Mouse (Mus musculus) urinary bladder, adult 18-20 months (tissue): ENCODE data around the gene Tspan9.

Experiments
- DNase-seq, 2 experiments: peaks; one replicate each; pipeline ENCODE4 v3.0.0; 2022; ENCODE audit warnings: low spot score in 2 of 2, mixed read lengths in 2 of 2

The Tspan9 gene

DNA sequence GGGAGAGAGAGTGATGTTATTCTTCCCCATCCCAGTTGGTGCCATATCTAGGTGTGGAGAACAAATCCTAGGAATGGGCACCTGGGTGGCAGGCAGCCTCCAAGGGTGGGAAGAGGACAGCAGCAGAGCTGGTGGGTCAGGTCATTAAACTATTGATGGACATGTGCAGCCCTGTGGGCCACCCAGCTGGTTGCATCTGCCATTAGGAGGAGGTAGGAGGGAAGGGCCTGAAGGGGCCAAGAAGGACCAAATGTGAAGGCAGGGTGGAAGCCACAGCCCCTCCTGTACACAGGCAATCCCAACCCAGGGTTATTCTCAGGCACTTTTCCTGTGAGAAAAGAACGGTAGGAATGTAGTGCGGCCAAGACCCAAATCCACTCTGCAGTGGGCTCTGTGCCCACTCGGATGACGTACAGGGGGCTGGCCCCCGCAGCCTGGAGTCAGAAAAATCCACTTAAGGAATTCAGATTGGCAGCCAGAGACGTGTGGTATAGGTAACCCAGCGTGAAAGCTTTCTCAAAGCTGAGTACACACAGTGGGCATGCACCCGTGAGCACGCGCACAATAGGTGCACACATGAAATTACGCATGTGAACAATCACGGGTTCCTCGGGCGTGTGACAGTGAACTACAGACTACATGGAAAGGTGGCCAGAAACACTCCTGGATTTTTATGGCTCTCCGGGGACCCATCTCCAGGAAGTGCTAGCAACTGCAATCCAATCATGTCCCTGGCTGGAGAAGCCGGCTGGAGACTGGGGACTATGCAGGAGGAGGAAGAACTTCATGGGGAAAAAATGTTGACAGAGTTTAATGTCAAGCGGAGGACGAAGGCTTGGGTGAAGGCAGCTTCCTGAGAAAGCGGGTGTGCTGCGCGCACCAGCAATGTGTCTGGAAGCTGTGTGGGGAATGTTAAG is 67.0 kb downstream of the Tspan9 start:
- no peak for DNase-seq

DNA sequence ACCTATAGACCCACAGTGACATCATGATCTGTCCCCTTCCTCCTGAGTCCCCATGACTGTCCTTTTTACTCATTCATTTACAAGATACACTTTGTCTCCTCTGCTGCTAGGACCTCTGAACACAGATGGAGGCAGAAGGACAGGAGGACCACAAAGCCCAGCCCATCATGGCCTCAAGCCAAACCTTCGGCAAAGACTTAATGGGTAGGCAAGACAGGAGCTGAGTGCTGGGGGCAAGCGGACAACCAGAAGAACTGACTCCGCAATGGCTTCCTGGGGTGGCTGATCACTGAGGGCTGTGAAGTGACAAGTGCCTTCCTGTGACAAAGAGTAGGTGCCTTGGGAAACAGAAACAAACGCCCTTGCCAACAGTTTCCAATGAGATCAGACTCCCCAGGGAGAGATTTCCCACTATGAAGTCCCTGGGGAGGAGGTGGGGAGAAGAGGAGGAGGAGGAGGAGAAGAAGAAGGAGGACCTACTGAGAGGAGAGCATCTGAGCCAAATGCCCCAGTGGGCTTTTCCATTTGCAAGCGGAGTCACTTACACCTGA is 67.9 kb downstream of the Tspan9 start:
- DNase-seq = no peak

DNA sequence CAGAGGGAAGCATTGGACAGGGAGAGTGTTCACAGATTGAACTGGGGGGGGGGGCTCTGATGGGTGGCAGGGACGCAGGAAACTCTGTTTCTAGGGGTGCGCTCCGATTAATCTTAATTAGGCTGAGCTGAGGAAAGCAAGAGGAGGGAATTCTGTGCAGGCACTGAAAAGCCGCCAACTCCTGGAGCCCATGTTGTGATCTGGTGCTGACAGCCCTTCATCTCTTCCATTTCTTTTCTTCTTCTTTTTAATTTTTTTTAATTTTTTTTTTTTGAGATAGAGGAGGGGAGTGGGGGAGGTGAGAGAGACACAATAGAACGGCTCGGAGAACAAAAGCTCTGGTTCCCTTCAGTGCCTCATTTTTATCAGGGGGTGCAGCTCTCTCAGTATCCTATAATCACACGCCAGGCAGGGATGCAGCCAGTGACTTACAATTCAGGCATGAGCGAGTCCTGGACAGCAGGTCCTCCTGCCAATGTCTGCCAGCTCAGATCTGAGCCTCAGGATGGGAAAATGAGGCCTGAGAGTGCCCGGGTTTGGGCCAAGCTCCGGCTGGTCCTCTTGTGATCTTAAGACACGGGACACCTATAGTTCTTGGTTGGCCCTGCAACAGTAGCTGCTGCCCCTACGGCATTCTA is 72.4 kb downstream of the Tspan9 start:
- DNase-seq = no peak

- no peak for DNase-seq
Observed at GRCm38 (mm10) chr6:128070072-128070872, 73.1 kb downstream of the Tspan9 start.

- DNase-seq = no peak
Observed at GRCm38 (mm10) chr6:128068144-128068543, 75.2 kb downstream of the Tspan9 start.

- DNase-seq = no peak
Observed at GRCm38 (mm10) chr6:128065982-128066381, 77.4 kb downstream of the Tspan9 start.

- DNase-seq = peak in 1 of 2 experiments; percentile 35
Observed at GRCm38 (mm10) chr6:128063501-128063900, 79.9 kb downstream of the Tspan9 start.

- no peak for DNase-seq
Observed at GRCm38 (mm10) chr6:128062784-128063183, 80.6 kb downstream of the Tspan9 start.

GRCm38 (mm10) chr6:128062216-128062615 is 81.2 kb downstream of the Tspan9 start:
- no peak for DNase-seq

DNA sequence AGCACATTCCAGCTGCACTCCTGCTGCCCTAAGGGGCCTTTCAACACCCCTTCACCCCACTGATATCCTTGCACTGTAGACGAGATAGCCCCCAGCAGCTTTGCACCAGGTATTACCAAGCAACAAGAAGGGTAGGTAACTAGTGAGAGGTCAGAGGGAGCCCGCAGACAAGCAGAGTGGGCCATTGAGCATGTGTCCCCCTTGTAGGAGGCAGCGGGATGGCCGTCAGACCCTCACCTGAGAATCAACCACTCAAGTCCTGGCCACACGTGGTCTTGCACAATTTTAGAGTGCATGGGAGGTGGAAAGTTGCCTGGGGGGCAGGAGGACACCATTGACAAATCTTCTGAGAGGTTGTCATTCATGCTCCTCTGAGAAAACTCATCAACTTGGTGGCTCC is 82.1 kb downstream of the Tspan9 start:
- no peak for DNase-seq

DNA sequence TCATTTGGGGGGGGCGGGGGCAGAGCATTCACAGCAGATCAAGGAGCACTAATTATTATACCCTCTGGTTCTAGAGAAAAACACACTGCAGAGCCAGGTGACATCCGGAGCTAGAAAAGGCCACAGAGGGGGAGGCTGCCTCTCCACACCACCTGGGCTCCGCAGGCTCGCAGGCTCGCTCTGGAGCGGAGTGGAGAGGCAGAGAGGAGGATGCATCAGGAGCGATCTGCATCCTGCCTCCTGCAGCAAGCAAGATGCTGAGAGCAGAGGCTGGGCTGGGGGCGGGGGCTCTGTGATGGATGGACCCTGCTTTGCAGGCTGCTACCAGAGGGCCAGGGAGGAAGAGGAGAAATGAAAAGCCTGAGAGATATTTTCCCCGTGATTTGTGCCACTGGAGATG is 84.8 kb downstream of the Tspan9 start:
- DNase-seq = no peak

- DNase-seq = no peak
Observed at GRCm38 (mm10) chr6:128058157-128058556, 85.2 kb downstream of the Tspan9 start.

- DNase-seq = no peak
Observed at GRCm38 (mm10) chr6:128053000-128053732, 90.2 kb downstream of the Tspan9 start.

- no peak for DNase-seq
Observed at GRCm38 (mm10) chr6:128047671-128048070, 95.7 kb downstream of the Tspan9 start.

GRCm38 (mm10) chr6:128047239-128047638 is 96.2 kb downstream of the Tspan9 start:
- no peak for DNase-seq

- DNase-seq = no peak
Observed at GRCm38 (mm10) chr6:128046799-128047198, 96.6 kb downstream of the Tspan9 start.

GRCm38 (mm10) chr6:128044691-128045090 is 98.7 kb downstream of the Tspan9 start:
- DNase-seq = no peak

DNA sequence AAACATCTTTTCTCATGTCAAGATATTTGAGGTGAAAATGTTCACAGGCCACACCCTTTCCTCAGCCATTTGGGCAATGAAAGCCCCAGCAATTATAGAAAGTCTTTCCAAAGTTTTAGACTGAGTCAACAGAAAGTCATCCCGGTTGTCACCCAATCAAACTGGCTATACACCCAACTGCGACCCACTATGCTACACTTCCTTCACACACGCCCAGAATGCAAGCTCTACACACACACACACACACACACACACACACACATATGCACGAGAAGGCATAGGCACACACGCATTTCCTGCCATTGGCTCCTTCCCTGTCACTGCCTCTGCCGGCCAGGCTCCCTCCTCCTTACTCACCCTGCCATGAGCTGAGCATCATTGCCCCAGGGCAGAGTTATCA is 99.9 kb downstream of the Tspan9 start:
- no peak for DNase-seq

- no peak for DNase-seq
Observed at GRCm38 (mm10) chr6:128041836-128042235, 101.6 kb downstream of the Tspan9 start.

DNA sequence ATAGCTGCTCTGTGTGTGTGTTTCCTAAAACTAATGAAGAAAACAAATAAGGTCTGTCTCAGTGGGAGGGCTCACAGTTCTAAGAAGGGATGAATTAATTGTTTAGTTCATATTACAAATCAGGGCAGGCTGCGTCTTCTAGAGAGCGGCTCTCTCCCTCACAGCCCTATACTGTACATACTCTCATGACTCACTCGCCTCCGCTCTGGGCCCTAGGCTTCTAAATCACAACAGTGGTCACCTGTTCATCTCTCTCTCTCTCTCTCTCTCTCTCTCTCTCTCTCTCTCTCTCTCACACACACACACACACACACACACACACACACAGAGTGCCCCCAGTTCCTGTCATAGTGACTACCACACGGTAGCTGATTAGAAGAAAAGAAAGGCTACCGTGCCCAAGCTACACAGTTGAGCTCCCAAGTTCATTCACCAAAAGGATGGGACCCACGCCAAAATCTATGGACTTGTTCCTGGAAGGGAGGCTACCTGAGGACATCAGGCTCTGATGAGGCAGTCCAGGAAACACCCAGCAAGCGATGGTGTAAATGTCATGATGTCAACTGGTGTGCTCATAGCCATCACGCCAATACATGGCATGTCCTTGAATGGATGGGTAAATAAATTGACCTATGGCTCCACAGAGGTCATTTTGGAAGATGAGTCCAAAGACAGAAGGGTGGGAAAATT is 104.2 kb downstream of the Tspan9 start:
- DNase-seq = no peak

GRCm38 (mm10) chr6:128038568-128038967 is 104.8 kb downstream of the Tspan9 start:
- no peak for DNase-seq
